In genomic region chr3:108410359-108410714, GRCm38 (mm10) we compare ENCODE assay signal across 11 mouse cellular contexts. TPM values are rescaled to one million over a fixed set of nuclear protein-coding genes. Genes with fewer than 3 reads are reported as not detected.
DNase-seq lines count a peak whose midpoint lies in the region; ATAC-seq and TF ChIP-seq lines count a peak whose summit lies in the region.
"Had no signal": no experiment of that assay in that cellular context is flagged by ENCODE, and none has a peak within 500 bp of the region (broad histone marks: within the 10 kb centered on the region; RNA-seq: fewer than 3 reads in every experiment).

No protein-coding gene starts in this region.

- H3K9ac ChIP-seq in forebrain, postnatal 0 days, result peak overlapping the region; percentile 63
- peak overlapping the region; percentile 64 for H3K9ac ChIP-seq in stomach, embryonic 16.5 days (ENCODE audit: low read length)

- H3K27ac ChIP-seq in layer of hippocampus, adult 2 months, result peak overlapping the region; percentile 69
- H3K27ac ChIP-seq in forebrain, postnatal 0 days (ENCODE audit: low read depth, low read length), result peak overlapping the region; percentile 92
- H3K27ac ChIP-seq in midbrain, embryonic 10.5 days (replicated peaks), result peak overlapping the region; percentile 99
- H3K27ac ChIP-seq in stomach, embryonic 16.5 days (ENCODE audit: low read length), result no peak overlapping the region; the same call in 1 of the 2 replicates

- peak; percentile 30; the same call in 1 of the 2 replicates for ATAC-seq in forebrain, postnatal 0 days
- ATAC-seq in stomach, embryonic 16.5 days (ENCODE audit: insufficient read depth, low FRiP score), result no peak
- ATAC-seq in erythroblast, adult 5-6 weeks (replicated peaks; ENCODE audit: low FRiP score, poor library complexity, severe bottlenecking), result no peak

- no peak for DNase-seq in layer of hippocampus, adult 2 months (ENCODE audit: low spot score in 2 of 2)
- DNase-seq in layer of hippocampus, adult 9-11 months, result no peak
- no peak for DNase-seq in forebrain, postnatal 0 days
- peak; percentile 87 for DNase-seq in midbrain, embryonic 10.5 days (ENCODE audit: low spot score)
- DNase-seq in thymus, postnatal 0 days (ENCODE audit: low spot score), result no peak
- DNase-seq in ovary, adult 18-20 months (ENCODE audit: low spot score), result no peak
- DNase-seq: adrenal gland, postnatal 10 days had no signal

- H3K4me3 ChIP-seq in layer of hippocampus, adult 2 months, result peak overlapping the region; percentile 57
- H3K4me3 ChIP-seq in forebrain, postnatal 0 days (ENCODE audit: low read depth, low read length), result peak overlapping the region; percentile 27
- peak overlapping the region; percentile 97 for H3K4me3 ChIP-seq in midbrain, embryonic 10.5 days
- peak overlapping the region; percentile 27 for H3K4me3 ChIP-seq in stomach, embryonic 16.5 days (replicated peaks; ENCODE audit: low read length)
- H3K4me3 ChIP-seq: heart, embryonic 13.5 days had no signal

- WGBS in forebrain, postnatal 0 days, result 9% methylated on average over 5 of the region's 5 CpGs
- 7% methylated on average over 5 of the region's 5 CpGs for WGBS in midbrain, embryonic 10.5 days
- WGBS in stomach, embryonic 16.5 days, result 23% methylated on average over 5 of the region's 5 CpGs

- peaks cover 34% of the 10 kb centered on the region for H3K36me3 ChIP-seq in forebrain, postnatal 0 days (ENCODE audit: insufficient read depth)
- peaks cover 97% of the 10 kb centered on the region for H3K36me3 ChIP-seq in midbrain, embryonic 10.5 days
- peaks cover 23% of the 10 kb centered on the region for H3K36me3 ChIP-seq in stomach, embryonic 16.5 days (ENCODE audit: control insufficient read depth, insufficient read depth, low read length)

- peak overlapping the region; percentile 64 for H3K4me2 ChIP-seq in forebrain, postnatal 0 days (ENCODE audit: low read depth)
- H3K4me2 ChIP-seq in stomach, embryonic 16.5 days (ENCODE audit: low read depth, low read length), result peak overlapping the region; percentile 49
- H3K4me2 ChIP-seq: heart, embryonic 13.5 days had no signal

- H3K9me3 ChIP-seq in forebrain, postnatal 0 days (ENCODE audit: low read length), result 0 out of 2 replicates have a peak, but pooled peaks cover 6% of the 10 kb centered on the region
- H3K9me3 ChIP-seq in midbrain, embryonic 10.5 days (replicated peaks), result peaks cover 26% of the 10 kb centered on the region
- H3K9me3 ChIP-seq in stomach, embryonic 16.5 days (replicated peaks; ENCODE audit: control insufficient read depth, low read length), result peaks cover 15% of the 10 kb centered on the region

- peaks cover 44% of the 10 kb centered on the region for H3K4me1 ChIP-seq in forebrain, postnatal 0 days (ENCODE audit: insufficient read depth)
- H3K4me1 ChIP-seq in midbrain, embryonic 10.5 days, result peaks cover 99% of the 10 kb centered on the region
- peaks cover 35% of the 10 kb centered on the region for H3K4me1 ChIP-seq in stomach, embryonic 16.5 days (ENCODE audit: control insufficient read depth, insufficient read depth, low read length)

- no peaks in the 10 kb centered on the region for H3K27me3 ChIP-seq in forebrain, postnatal 0 days (ENCODE audit: insufficient read depth, low read length)
- H3K27me3 ChIP-seq in midbrain, embryonic 10.5 days (ENCODE audit: low read depth, poor library complexity, severe bottlenecking), result no peaks in the 10 kb centered on the region
- H3K27me3 ChIP-seq in stomach, embryonic 16.5 days (ENCODE audit: control insufficient read depth, insufficient read depth, low read length), result no peaks in the 10 kb centered on the region

- TF ChIP-seq CTCF in layer of hippocampus, adult 2 months (conservative IDR thresholded peaks at IDR 0.05), result no peak
- no peak for TF ChIP-seq CTCF in forebrain, postnatal 0 days (IDR thresholded peaks at IDR 0.05; ENCODE audit: low read depth)

RNA-seq across cellular contexts. Expression of gene Celsr2, which starts 5.0 kb away (rescaled TPM):
- 100 to 1,000 TPM; 185 to 201 TPM for total RNA-seq in layer of hippocampus, adult 2 months (2021)
- 39.0 and 51.4 TPM in 2 replicates for total RNA-seq in forebrain, postnatal 0 days (2014; rRNA removed)
- 14.4 and 24.5 TPM in 2 replicates for polyA plus RNA-seq in forebrain, postnatal 0 days (2015; fragmentation: Nextera tagmentation; extraction: Ambion mirVana)
- 53.7 and 67.5 TPM in 2 replicates for polyA plus RNA-seq in midbrain, embryonic 10.5 days (2016; fragmentation: Nextera tagmentation; extraction: Ambion mirVana)
- 14.4 and 17.4 TPM in 2 replicates for polyA plus RNA-seq in stomach, embryonic 16.5 days (2015; fragmentation: Nextera tagmentation; extraction: Ambion mirVana)
- 2.2 and 3.4 TPM in 2 replicates for polyA plus RNA-seq in thymus, postnatal 0 days (2015; fragmentation: Nextera tagmentation; extraction: Ambion mirVana)
- total RNA-seq in erythroblast, adult 5-6 weeks (2015; ENCODE audit: low replicate concordance), result not detected in 2 replicates
- 0.14 TPM in 1 of 2 replicates, not detected in the other for total RNA-seq in erythroblast, adult 5-6 weeks (2017; ENCODE audit: low replicate concordance)

RNA-seq across cellular contexts. Expression of gene Psrc1, which starts 26.7 kb away (rescaled TPM):
- 10 to 100 TPM; 17.5 to 22.2 TPM for total RNA-seq in layer of hippocampus, adult 2 months (2021)
- total RNA-seq in forebrain, postnatal 0 days (2014; rRNA removed), result 9.5 and 10.5 TPM in 2 replicates
- polyA plus RNA-seq in forebrain, postnatal 0 days (2015; fragmentation: Nextera tagmentation; extraction: Ambion mirVana), result 6.5 and 7.0 TPM in 2 replicates
- polyA plus RNA-seq in midbrain, embryonic 10.5 days (2016; fragmentation: Nextera tagmentation; extraction: Ambion mirVana), result 93.3 and 105 TPM in 2 replicates
- 35.6 and 36.7 TPM in 2 replicates for polyA plus RNA-seq in stomach, embryonic 16.5 days (2015; fragmentation: Nextera tagmentation; extraction: Ambion mirVana)
- 16.7 and 17.1 TPM in 2 replicates for polyA plus RNA-seq in thymus, postnatal 0 days (2015; fragmentation: Nextera tagmentation; extraction: Ambion mirVana)
- 4.4 and 5.9 TPM in 2 replicates for total RNA-seq in erythroblast, adult 5-6 weeks (2015; ENCODE audit: low replicate concordance)
- 9.5 and 14.1 TPM in 2 replicates for total RNA-seq in erythroblast, adult 5-6 weeks (2017; ENCODE audit: low replicate concordance)

RNA-seq across cellular contexts. Expression of gene Sars, which starts 34.7 kb away (rescaled TPM):
- 100 to 1,000 TPM; 198 to 213 TPM for total RNA-seq in layer of hippocampus, adult 2 months (2021)
- total RNA-seq in forebrain, postnatal 0 days (2014; rRNA removed), result 196 and 202 TPM in 2 replicates
- polyA plus RNA-seq in forebrain, postnatal 0 days (2015; fragmentation: Nextera tagmentation; extraction: Ambion mirVana), result 220 and 223 TPM in 2 replicates
- polyA plus RNA-seq in midbrain, embryonic 10.5 days (2016; fragmentation: Nextera tagmentation; extraction: Ambion mirVana), result 179 and 187 TPM in 2 replicates
- 144 and 146 TPM in 2 replicates for polyA plus RNA-seq in stomach, embryonic 16.5 days (2015; fragmentation: Nextera tagmentation; extraction: Ambion mirVana)
- 122 and 127 TPM in 2 replicates for polyA plus RNA-seq in thymus, postnatal 0 days (2015; fragmentation: Nextera tagmentation; extraction: Ambion mirVana)
- 15.5 and 20.4 TPM in 2 replicates for total RNA-seq in erythroblast, adult 5-6 weeks (2015; ENCODE audit: low replicate concordance)
- 91.9 and 143 TPM in 2 replicates for total RNA-seq in erythroblast, adult 5-6 weeks (2017; ENCODE audit: low replicate concordance)

RNA-seq across cellular contexts. Expression of gene Mybphl, which starts 45.6 kb away (rescaled TPM):
- total RNA-seq in layer of hippocampus, adult 2 months (2021), result 1 to 10 TPM in 1 of 2 experiments, under 1 TPM in 1; 0.83 to 1.5 TPM
- not detected in 2 replicates for total RNA-seq in forebrain, postnatal 0 days (2014; rRNA removed)
- not detected in 2 replicates for polyA plus RNA-seq in forebrain, postnatal 0 days (2015; fragmentation: Nextera tagmentation; extraction: Ambion mirVana)
- polyA plus RNA-seq in midbrain, embryonic 10.5 days (2016; fragmentation: Nextera tagmentation; extraction: Ambion mirVana), result 0.09 TPM in 1 of 2 replicates, not detected in the other
- not detected in 2 replicates for polyA plus RNA-seq in stomach, embryonic 16.5 days (2015; fragmentation: Nextera tagmentation; extraction: Ambion mirVana)
- 0.23 and 0.29 TPM in 2 replicates for polyA plus RNA-seq in thymus, postnatal 0 days (2015; fragmentation: Nextera tagmentation; extraction: Ambion mirVana)
- not detected in 2 replicates for total RNA-seq in erythroblast, adult 5-6 weeks (2015; ENCODE audit: low replicate concordance)
- not detected in 2 replicates for total RNA-seq in erythroblast, adult 5-6 weeks (2017; ENCODE audit: low replicate concordance)
- total RNA-seq: adrenal gland, postnatal 10 days; megakaryocyte progenitor cell, adult 5-6 weeks had no signal

Comparison
In these comparisons a context has a peak if more than half of its experiments do, and no peak if none do; other contexts are left out.
1. H3K4me3 ChIP-seq: peak in every context shown above with its lines; median percentile 97 in midbrain, embryonic 10.5 days; 57 in layer of hippocampus, adult 2 months; 27 in forebrain, postnatal 0 days; 27 in stomach, embryonic 16.5 days.